9 mouse cellular contexts compared by ENCODE assay signal in the genomic region with DNA sequence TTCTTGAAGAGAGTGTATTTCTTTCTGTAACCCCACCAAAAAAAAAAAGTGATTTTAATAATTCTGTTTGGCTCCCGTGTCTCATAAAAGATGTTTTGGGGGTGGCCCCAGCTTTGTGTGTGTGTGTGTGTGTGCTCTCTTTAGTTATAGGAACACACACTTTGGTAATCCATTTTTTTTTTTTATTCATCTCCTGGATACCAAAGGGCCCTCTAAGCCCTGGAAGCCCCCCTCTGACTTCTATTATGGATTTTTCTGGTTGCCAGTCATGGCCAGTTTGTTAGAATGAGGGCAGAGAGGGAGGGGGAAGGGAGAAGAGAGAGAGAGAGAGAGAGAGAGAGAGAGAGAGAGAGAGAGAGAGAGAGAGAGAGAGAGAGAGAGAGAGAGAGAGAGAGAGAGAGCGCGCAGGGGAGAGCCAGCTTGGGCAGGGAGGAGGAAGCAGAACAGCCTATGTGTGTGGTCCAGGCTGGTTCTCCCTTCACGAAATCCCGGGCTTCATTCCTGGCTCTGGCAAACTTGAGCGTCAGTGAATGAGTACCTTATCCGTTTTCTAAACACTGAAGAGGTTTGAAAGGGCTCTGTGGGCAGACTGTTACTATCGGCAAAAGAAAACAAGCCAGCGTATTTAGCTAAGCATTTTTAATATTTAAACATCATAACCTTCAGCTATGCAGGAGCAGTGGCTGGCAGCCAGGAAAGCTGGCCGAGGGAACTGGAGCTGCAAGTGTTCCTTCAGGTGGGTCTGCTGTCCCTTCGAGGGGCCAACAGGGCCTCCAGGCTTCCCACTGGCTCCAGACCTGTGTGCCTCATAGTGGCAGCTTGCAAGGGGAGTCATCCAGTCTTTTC.
DNase-seq lines count a peak whose midpoint lies in the region; ATAC-seq lines count a peak whose summit lies in the region.
"Had no signal": no experiment of that assay in that cellular context is flagged by ENCODE, and none has a peak within 500 bp of the region (broad histone marks: within the 10 kb centered on the region; RNA-seq: fewer than 3 reads in every experiment).

No protein-coding gene starts in this region.

- 10% methylated on average over 10 of the region's 11 CpGs for WGBS in embryonic facial prominence, embryonic 14.5 days
- 6% methylated on average over 9 of the region's 11 CpGs for WGBS in hindbrain, embryonic 16.5 days
- 6% methylated on average over 10 of the region's 11 CpGs for WGBS in midbrain, embryonic 13.5 days

- peaks cover 40% of the 10 kb centered on the region for H3K4me1 ChIP-seq in embryonic facial prominence, embryonic 14.5 days (ENCODE audit: control insufficient read depth, insufficient read depth, low read length)
- H3K4me1 ChIP-seq in hindbrain, embryonic 16.5 days (ENCODE audit: control insufficient read depth, insufficient read depth, low read depth, low read length): peaks cover 16% of the 10 kb centered on the region
- H3K4me1 ChIP-seq in midbrain, embryonic 13.5 days (replicated peaks): peaks cover 24% of the 10 kb centered on the region

- ATAC-seq in embryonic facial prominence, embryonic 14.5 days (ENCODE audit: low read depth): peak; percentile 79
- ATAC-seq in hindbrain, embryonic 16.5 days: peak; percentile 57
- ATAC-seq in midbrain, embryonic 13.5 days: peak; percentile 62
- ATAC-seq in erythroid progenitor cell, adult 5-6 weeks (replicated peaks; ENCODE audit: low FRiP score, poor library complexity, severe bottlenecking): no peak

- peak; percentile 40 for DNase-seq in 3T3-L1 (ENCODE audit: low read depth, low spot score)
- DNase-seq in NIH3T3 (ENCODE audit: low read depth): peak; percentile 23
- peak; percentile 94 for DNase-seq in embryonic facial prominence, embryonic 14.5 days (ENCODE audit: low spot score)
- peak; percentile 28 to 35 for DNase-seq in left cerebral cortex, adult 8-10 months (ENCODE audit: low spot score in 2 of 2)
- peak; percentile 38 for DNase-seq in urinary bladder, postnatal 25 days (ENCODE audit: low spot score)

- H3K27ac ChIP-seq in embryonic facial prominence, embryonic 14.5 days (replicated peaks; ENCODE audit: low read depth, low read length): peak overlapping the region; percentile 85
- H3K27ac ChIP-seq in hindbrain, embryonic 16.5 days (ENCODE audit: low read depth, low read length): peak overlapping the region; percentile 83
- H3K27ac ChIP-seq in midbrain, embryonic 13.5 days: peak overlapping the region; percentile 69

- H3K4me2 ChIP-seq in embryonic facial prominence, embryonic 14.5 days (ENCODE audit: low read depth, low read length): peak overlapping the region; percentile 29
- H3K4me2 ChIP-seq in hindbrain, embryonic 16.5 days (ENCODE audit: low read length): peak overlapping the region; percentile 31
- peak overlapping the region; percentile 44 for H3K4me2 ChIP-seq in midbrain, embryonic 13.5 days (replicated peaks)

- peaks cover 9% of the 10 kb centered on the region; the same call in 1 of the 2 replicates for H3K9me3 ChIP-seq in embryonic facial prominence, embryonic 14.5 days (ENCODE audit: control insufficient read depth, low read length)
- no peaks in the 10 kb centered on the region for H3K9me3 ChIP-seq in hindbrain, embryonic 16.5 days (ENCODE audit: control insufficient read depth, low read length)
- H3K9me3 ChIP-seq in midbrain, embryonic 13.5 days: peaks cover 9% of the 10 kb centered on the region; the same call in 1 of the 2 replicates
- H3K9me3 ChIP-seq: liver, embryonic 15.5 days had no signal

- H3K27me3 ChIP-seq in embryonic facial prominence, embryonic 14.5 days (replicated peaks; ENCODE audit: control insufficient read depth, insufficient read depth, low read length): no peaks in the 10 kb centered on the region
- H3K27me3 ChIP-seq in hindbrain, embryonic 16.5 days (replicated peaks; ENCODE audit: control insufficient read depth, insufficient read depth, low read length): no peaks in the 10 kb centered on the region
- peaks cover 81% of the 10 kb centered on the region for H3K27me3 ChIP-seq in midbrain, embryonic 13.5 days
- H3K27me3 ChIP-seq: liver, embryonic 15.5 days had no signal

- H3K4me3 ChIP-seq in embryonic facial prominence, embryonic 14.5 days (ENCODE audit: low read depth, low read length): no peak overlapping the region
- H3K4me3 ChIP-seq in hindbrain, embryonic 16.5 days (ENCODE audit: low read length): no peak overlapping the region
- H3K4me3 ChIP-seq in midbrain, embryonic 13.5 days (replicated peaks): peak overlapping the region; percentile 13; the same call in 1 of the 2 replicates
- H3K4me3 ChIP-seq: liver, embryonic 15.5 days had no signal

- H3K36me3 ChIP-seq in embryonic facial prominence, embryonic 14.5 days (ENCODE audit: control insufficient read depth, insufficient read depth, low read length): no peaks in the 10 kb centered on the region
- H3K36me3 ChIP-seq in hindbrain, embryonic 16.5 days (ENCODE audit: control insufficient read depth, insufficient read depth, low read length): no peaks in the 10 kb centered on the region
- no peaks in the 10 kb centered on the region for H3K36me3 ChIP-seq in midbrain, embryonic 13.5 days
- H3K36me3 ChIP-seq: liver, embryonic 15.5 days had no signal

- peak overlapping the region; percentile 46; the same call in 1 of the 2 replicates for H3K9ac ChIP-seq in embryonic facial prominence, embryonic 14.5 days (ENCODE audit: low read depth, low read length)
- peak overlapping the region; percentile 32; the same call in 1 of the 2 replicates for H3K9ac ChIP-seq in hindbrain, embryonic 16.5 days (ENCODE audit: low read depth, low read length)
- H3K9ac ChIP-seq in midbrain, embryonic 13.5 days (replicated peaks): peak overlapping the region; percentile 36; the same call in 1 of the 2 replicates
- H3K9ac ChIP-seq: liver, embryonic 15.5 days had no signal

Comparison
In these comparisons a context has a peak if more than half of its experiments do, and no peak if none do; other contexts are left out.
1. DNase-seq: peak in every context shown above with its lines; median percentile 94 in embryonic facial prominence, embryonic 14.5 days; 40 in 3T3-L1; 38 in urinary bladder, postnatal 25 days; 32 in left cerebral cortex, adult 8-10 months; 23 in NIH3T3.